Mouse (Mus musculus) liver, embryonic 13.5 days (tissue): ENCODE data around the gene Paqr7. TPM values are rescaled to one million over a fixed set of nuclear protein-coding genes. Genes with fewer than 3 reads are reported as not detected.

ENCODE experiments used
- ATAC-seq: fragments of 200-750 bp; cut with Nextera tagmentation; 2 replicates; pipeline ENCODE4 v1.8.0; 2017; ENCODE audit warnings: low read depth, mild to moderate bottlenecking, moderate number of reproducible peaks, moderate library complexity
- DNase-seq: peaks from one replicate; pipeline ENCODE4 v3.0.0; 2022
- H3K27ac ChIP-seq: fragments of 300-500 bp; sonication (generic); 2 replicates; pipeline ENCODE4 v1.5.1; 2015; ENCODE audit warnings: moderate library complexity, mild to moderate bottlenecking, inconsistent platforms
- H3K27me3 ChIP-seq: fragments of 300-500 bp; sonication (generic); 2 replicates; pipeline ENCODE4 v1.6.1; 2015; ENCODE audit warnings: mild to moderate bottlenecking, inconsistent platforms
- H3K36me3 ChIP-seq: fragments of 300-500 bp; sonication (generic); 2 replicates; pipeline ENCODE4 v1.6.1; 2015; ENCODE audit warnings: mild to moderate bottlenecking, inconsistent platforms
- H3K4me1 ChIP-seq: fragments of 300-500 bp; sonication (generic); replicated peaks from 2 replicates; pipeline ENCODE4 v1.6.1; 2015; ENCODE audit warnings: inconsistent platforms
- H3K4me2 ChIP-seq: fragments of 300-500 bp; sonication (generic); 2 replicates; pipeline ENCODE4 v1.6.1; 2015; ENCODE audit warnings: inconsistent platforms, mild to moderate bottlenecking, moderate library complexity
- H3K4me3 ChIP-seq: fragments of 300-500 bp; sonication (generic); replicated peaks from 2 replicates; pipeline ENCODE4 v1.5.1; 2015; ENCODE audit warnings: mild to moderate bottlenecking, inconsistent platforms
- H3K9ac ChIP-seq: fragments of 300-500 bp; sonication (generic); 2 replicates; pipeline ENCODE4 v1.6.1; 2015; ENCODE audit warnings: mild to moderate bottlenecking, inconsistent platforms
- H3K9me3 ChIP-seq: fragments of 300-500 bp; sonication (generic); replicated peaks from 2 replicates; pipeline ENCODE4 v1.6.1; 2016; ENCODE audit warnings: inconsistent platforms
- WGBS: fragments of 180-500 bp; shearing (Covaris S2); methylation state at CpG from one replicate; pipeline ENCODE4 v1.1.7; 2015; ENCODE audit not compliant: insufficient replicate concordance; 5-methylcytosine and 5-hydroxymethylcytosine counted together
- polyA plus RNA-seq: library from polyadenylated mRNA; unstranded; fragments of >200 nt; fragmentation: Nextera tagmentation; extraction: Ambion mirVana; gene quantifications from 2 replicates; pipeline ENCODE4 v1.2.1, GENCODE M21; 2015

Paqr7 gene
- polyA plus RNA-seq, 1 experiment from 2014 or later = 6.5 TPM

DNA sequence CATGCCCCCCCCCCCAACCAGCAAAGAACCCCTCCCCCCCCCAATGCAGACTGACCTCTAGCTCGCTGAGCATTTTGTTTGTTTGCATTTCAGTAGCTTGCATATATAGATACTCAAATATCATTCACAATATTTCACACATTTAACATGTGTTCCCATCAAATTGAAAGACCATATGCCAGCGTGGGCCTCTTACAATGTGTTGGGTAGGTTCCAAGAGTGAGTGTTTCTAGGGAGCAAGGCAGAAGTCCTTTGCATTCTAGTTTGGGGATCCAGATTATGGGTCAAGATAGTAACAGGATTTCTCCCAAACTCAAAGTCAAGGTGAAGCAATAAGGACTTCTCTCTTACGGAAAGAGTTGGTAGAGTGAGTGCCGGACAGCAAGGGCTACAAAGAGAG, 22.0 kb downstream of the Paqr7 start:
- H3K36me3 ChIP-seq = peaks cover 85% of the 10 kb centered on the region
- DNase-seq (no peak), ATAC-seq (no peak)
- H3K4me1 ChIP-seq = peaks cover 53% of the 10 kb centered on the region
- no peaks in the 10 kb centered on the region for H3K27me3 ChIP-seq
- H3K9me3 ChIP-seq = no peaks in the 10 kb centered on the region
- no peak overlapping the region for H3K4me2 ChIP-seq
- no peak overlapping the region for H3K9ac ChIP-seq
- H3K4me3 ChIP-seq = no peak overlapping the region
- 87% methylated on average over 4 of the region's 4 CpGs for WGBS
- no peak overlapping the region for H3K27ac ChIP-seq

DNA sequence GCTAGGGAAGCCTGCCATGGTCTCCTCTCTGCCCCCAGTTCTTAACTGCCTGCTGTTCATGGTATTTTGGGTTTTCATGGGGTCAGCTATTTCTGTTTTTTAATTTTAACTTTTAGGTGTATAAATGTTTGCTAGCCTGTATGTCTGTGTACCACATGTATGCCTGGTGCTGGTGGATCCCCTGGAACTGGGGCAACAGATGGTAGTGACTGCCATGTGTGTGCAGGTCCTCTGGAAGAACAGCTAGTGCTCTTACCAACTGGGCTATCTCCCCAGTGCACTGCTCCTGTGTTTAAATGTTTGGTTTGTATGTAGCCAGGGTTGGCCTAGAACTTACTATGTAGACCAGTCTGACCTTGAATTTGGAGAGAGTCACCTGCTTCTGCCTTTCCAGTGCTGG, 22.8 kb downstream of the Paqr7 start:
- Histone ChIP-seq H3K27me3 (no peaks in the 10 kb centered on the region), H3K9me3 (no peaks in the 10 kb centered on the region), H3K4me1 (peaks cover 47% of the 10 kb centered on the region), H3K36me3 (peaks cover 86% of the 10 kb centered on the region), H3K4me2 (no peak overlapping the region), H3K27ac (no peak overlapping the region), H3K4me3 (no peak overlapping the region), H3K9ac (no peak overlapping the region)
- ATAC-seq (no peak), DNase-seq (no peak)

DNA sequence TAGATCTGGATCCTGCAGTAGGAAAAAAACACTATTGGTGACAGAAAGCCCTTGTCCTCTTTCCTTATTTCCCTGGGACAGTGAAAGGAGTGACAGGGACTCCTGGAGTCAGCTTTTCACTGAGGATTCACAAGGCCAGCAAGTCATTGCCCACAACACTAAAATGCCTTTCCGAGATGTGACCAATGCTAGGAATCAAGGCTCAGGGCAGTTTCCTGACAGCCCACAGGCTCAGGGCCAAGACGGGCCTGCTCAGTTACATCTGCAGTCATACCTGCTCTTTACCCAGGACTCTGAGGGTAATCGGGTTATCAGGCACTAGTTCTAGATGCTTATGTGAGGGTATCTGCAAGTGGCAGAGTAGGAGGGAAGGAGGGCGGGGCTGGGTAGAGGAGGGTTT, 26.9 kb downstream of the Paqr7 start:
- no peak for ATAC-seq

DNA sequence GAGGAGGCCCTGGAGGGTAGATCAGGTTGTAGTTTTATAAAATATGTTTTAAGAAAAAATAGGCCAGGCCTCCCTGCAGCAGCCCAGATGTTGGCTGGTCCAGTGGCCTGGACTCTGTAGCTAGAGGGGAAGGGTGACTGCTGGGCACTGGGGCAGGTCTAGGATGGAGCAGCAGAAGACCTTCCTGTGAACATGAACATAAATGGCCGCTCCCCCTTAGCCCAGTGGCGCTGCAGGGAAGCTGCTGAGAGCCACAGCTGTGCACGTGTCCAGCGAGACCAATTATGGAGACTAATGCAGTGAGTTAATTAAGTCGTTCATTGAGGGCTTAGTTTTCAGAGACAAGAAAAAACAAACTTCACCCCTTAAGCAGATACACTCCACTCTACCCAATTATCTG, 29.3 kb downstream of the Paqr7 start:
- no peaks in the 10 kb centered on the region for H3K9me3 ChIP-seq
- H3K4me1 ChIP-seq = 0 out of 2 replicates have a peak, but pooled peaks cover 10% of the 10 kb centered on the region
- peak overlapping the region; percentile 47 for H3K27ac ChIP-seq
- no peaks in the 10 kb centered on the region for H3K27me3 ChIP-seq
- 62% methylated on average over 5 of the region's 5 CpGs for WGBS
- H3K4me2 ChIP-seq = no peak overlapping the region
- no peak for DNase-seq
- H3K4me3 ChIP-seq = no peak overlapping the region
- ATAC-seq = no peak
- no peak overlapping the region for H3K9ac ChIP-seq
- peaks cover 100% of the 10 kb centered on the region for H3K36me3 ChIP-seq

More for the DNA sequence above, 26.9 kb downstream of the Paqr7 start:
- H3K27me3 ChIP-seq = no peaks in the 10 kb centered on the region
- H3K4me3 ChIP-seq = no peak overlapping the region
- 0 out of 2 replicates have a peak, but pooled peaks cover 10% of the 10 kb centered on the region for H3K4me1 ChIP-seq
- 76% methylated on average over 4 of the region's 4 CpGs for WGBS
- DNase-seq = no peak
- no peaks in the 10 kb centered on the region for H3K9me3 ChIP-seq
- H3K27ac ChIP-seq = no peak overlapping the region
- peaks cover 97% of the 10 kb centered on the region for H3K36me3 ChIP-seq
- H3K9ac ChIP-seq = no peak overlapping the region
- H3K4me2 ChIP-seq = no peak overlapping the region

DNA sequence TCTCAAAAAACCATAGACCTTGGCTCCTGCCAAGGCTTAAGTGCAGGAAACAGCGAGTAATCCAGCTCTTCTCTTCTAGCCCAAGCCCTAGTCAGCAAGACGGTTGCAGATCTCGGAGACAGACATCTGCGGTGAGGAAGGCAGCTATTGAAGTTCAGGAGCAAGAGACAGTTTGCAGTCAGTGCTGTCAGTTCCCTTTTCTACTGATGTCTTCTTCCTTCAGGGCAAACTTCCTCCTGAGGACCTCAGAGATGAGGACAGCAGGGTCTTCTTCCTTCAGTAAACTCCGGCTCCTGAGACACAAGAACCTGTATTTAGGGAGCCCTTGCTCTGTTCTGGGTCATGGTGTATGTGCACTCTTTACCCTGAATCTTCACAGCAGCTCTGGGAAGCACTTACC, 29.7 kb downstream of the Paqr7 start:
- peaks cover 100% of the 10 kb centered on the region for H3K36me3 ChIP-seq
- H3K9me3 ChIP-seq = no peaks in the 10 kb centered on the region
- peak overlapping the region; percentile 47 for H3K27ac ChIP-seq
- DNase-seq (no peak), ATAC-seq (no peak)
- H3K4me1 ChIP-seq = 0 out of 2 replicates have a peak, but pooled peaks cover 10% of the 10 kb centered on the region
- no peaks in the 10 kb centered on the region for H3K27me3 ChIP-seq
- no peak overlapping the region for H3K4me2 ChIP-seq
- WGBS = 44% methylated on average over 5 of the region's 5 CpGs
- no peak overlapping the region for H3K4me3 ChIP-seq
- no peak overlapping the region for H3K9ac ChIP-seq

DNA sequence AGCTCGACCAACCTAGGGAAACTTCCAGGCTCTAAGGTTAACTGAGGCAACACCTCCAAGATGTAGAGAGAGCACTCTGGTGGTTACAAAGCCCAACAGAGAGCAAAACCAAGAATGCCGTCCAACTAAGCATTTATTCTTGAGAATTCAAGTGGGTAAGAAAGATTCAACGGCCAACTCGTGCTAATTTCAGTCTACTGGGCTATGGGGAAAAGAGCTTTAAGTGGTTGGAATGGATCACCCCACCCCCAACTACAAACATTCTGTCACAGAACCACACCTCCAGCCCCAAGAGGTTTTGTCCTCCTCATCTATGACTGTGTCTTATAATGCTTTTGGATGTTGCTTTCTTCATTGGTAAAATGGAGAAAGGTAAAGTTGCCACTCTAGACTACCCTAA, 36.4 kb downstream of the Paqr7 start:
- Histone ChIP-seq H3K9ac (peak overlapping the region; percentile 51; the same call in 1 of the 2 replicates), H3K36me3 (peaks cover 38% of the 10 kb centered on the region), H3K9me3 (no peaks in the 10 kb centered on the region), H3K27ac (no peak overlapping the region; the same call in 1 of the 2 replicates), H3K4me2 (peak overlapping the region; percentile 100; the same call in 1 of the 2 replicates), H3K27me3 (no peaks in the 10 kb centered on the region), H3K4me1 (peaks cover 37% of the 10 kb centered on the region), H3K4me3 (no peak overlapping the region)
- no peak for ATAC-seq
- DNase-seq = no peak
- 60% methylated on average over 4 of the region's 4 CpGs for WGBS

DNA sequence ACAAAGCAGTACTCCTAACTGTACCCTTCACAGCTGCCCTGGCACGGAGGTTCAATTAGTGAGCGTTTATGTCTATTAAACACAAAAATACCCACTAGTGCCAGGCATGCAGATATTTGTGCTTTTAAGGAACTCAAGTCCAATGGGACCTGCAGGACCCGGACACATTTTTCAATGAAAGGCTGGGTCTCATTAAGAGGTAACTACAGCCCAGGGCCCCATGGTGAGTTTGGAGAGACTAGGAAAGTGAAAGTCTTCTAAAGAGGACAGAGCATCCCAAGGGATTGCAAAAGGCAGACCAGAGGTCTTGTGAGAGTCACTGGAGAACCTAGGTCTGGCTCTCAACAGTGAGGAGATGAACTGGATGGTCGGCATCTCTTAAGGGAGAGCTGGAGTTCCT, 36.9 kb downstream of the Paqr7 start:
- H3K27ac ChIP-seq = peak overlapping the region; percentile 89
- ATAC-seq (no peak), DNase-seq (no peak)
- H3K36me3 ChIP-seq = peaks cover 33% of the 10 kb centered on the region
- H3K4me1 ChIP-seq = peaks cover 37% of the 10 kb centered on the region
- peak overlapping the region; percentile 94 for H3K9ac ChIP-seq
- WGBS = 74% methylated on average over 4 of the region's 4 CpGs
- no peaks in the 10 kb centered on the region for H3K9me3 ChIP-seq
- H3K4me2 ChIP-seq = peak overlapping the region; percentile 100
- H3K27me3 ChIP-seq = no peaks in the 10 kb centered on the region
- H3K4me3 ChIP-seq = peak overlapping the region; percentile 98

DNA sequence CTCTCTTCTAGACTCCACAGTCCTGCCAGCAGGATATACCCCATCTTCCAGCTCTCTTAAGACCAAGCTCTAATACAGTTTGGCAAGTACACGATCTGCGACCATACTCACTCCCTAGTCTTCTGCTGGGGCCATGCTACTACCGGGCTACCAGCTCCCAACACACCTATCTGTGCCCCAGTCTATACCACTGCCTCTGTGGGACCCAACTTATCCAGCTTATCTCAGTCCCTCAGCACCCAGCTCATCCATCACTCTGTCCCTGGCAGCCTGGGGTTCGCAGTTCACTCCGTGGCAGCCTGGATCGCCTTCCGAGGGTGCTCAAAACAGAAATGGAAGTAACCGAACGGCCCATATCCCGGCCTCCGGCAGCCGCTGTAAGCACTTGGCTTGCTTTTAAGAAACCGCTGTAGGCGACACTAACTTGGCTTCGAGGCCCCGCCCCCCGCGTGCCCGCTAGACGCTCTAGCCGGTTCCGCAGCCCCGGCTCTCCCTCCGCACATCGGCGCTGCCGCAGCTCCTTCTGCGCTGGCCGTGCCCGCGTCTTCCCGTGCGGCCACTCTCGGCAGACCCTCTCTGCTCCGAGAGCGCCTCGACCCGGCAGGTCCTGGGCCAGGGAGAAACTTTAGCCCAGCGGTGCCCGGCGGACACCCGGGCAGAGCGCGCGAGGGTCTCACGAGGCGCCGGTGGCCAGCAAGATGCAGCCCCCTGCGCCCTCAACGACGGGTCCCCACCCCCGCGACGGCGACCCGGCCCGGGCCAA, 37.8 kb downstream of the Paqr7 start:
- Histone ChIP-seq H3K4me3 (peak overlapping the region; percentile 98), H3K4me1 (peaks cover 37% of the 10 kb centered on the region), H3K9ac (peak overlapping the region; percentile 94), H3K4me2 (peak overlapping the region; percentile 100), H3K9me3 (no peaks in the 10 kb centered on the region), H3K36me3 (peaks cover 27% of the 10 kb centered on the region), H3K27ac (peak overlapping the region; percentile 89), H3K27me3 (no peaks in the 10 kb centered on the region)
- peak; percentile 72 for DNase-seq
- peak; percentile 71 for ATAC-seq
- under 1% methylated on average over 57 of the region's 57 CpGs for WGBS

DNA sequence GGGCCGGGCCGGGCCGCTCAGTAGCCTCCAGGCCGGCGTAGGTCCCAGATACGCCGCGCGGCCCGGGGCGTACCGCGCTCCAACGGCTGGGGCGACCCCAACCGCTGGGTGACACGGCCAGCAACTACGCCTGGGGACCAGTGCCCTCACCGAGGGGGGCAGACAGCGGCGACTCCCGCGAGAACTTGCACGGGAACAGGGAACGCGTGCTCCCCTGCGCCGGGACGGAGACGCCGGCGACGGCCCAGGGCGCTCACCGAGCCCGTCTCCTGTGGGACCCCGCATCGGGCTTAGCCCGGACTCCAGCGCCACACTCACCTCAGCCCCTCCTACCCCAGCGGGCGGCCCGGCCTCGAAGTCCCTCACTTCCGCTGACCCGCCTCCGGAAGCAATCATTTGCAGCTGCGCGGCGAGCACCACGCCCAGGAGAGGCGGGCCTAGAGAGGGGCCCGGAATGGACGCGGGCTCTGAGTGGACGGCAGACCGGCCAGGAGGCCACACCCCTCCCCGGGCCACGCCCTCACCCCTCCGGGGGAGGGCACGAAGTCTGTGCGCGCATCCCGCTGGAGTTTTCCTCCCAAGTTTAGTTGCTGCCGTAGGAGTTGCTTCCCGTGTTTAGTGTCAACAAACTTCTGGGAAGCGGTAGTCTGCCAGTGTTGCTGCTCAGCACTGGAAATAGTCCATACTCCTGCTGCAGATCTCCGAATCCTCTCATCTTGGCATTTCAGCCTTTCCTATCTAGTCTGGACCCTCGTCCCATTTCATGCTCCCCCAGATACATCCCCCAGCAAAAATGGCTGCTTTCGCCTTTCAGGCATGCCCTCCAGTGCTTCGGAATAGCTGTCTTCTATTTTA, 38.7 kb downstream of the Paqr7 start, which contains the start of gene Mtfr1l:
TSS of gene Mtfr1l (minus strand) at position 456 of the 855 bp plus-strand sequence.
- Histone ChIP-seq H3K9me3 (no peaks in the 10 kb centered on the region), H3K27me3 (no peaks in the 10 kb centered on the region), H3K4me1 (peaks cover 37% of the 10 kb centered on the region), H3K36me3 (peaks cover 20% of the 10 kb centered on the region), H3K27ac (peak within 1 kb of the TSS; percentile 89), H3K4me2 (peak within 1 kb of the TSS; percentile 100), H3K9ac (peak within 1 kb of the TSS; percentile 94), H3K4me3 (peak within 1 kb of the TSS; percentile 98)
- DNase-seq = peak; percentile 98
- under 1% methylated on average over 71 of the region's 71 CpGs for WGBS
- ATAC-seq = peak; percentile 96

DNA sequence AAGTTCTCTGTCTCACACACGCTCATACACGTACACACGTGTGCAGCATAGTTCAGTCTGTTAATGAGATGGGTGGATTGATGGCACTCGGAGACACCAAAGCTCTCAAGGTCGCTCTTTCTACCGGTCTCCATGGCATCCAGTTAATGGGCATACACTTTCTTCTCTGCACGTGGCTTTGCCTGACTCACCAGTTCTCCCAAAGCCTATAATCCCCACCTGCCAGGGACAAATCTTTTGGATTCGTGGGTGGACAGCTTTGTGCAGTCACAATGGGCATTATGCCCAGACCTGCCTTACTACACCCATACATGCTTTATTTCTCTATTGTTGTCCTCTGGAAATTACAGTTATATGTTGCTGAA, 39.3 kb downstream of the Paqr7 start:
- peaks cover 16% of the 10 kb centered on the region for H3K36me3 ChIP-seq
- no peak for ATAC-seq
- H3K9me3 ChIP-seq = no peaks in the 10 kb centered on the region
- H3K4me1 ChIP-seq = peaks cover 37% of the 10 kb centered on the region
- H3K9ac ChIP-seq = peak overlapping the region; percentile 75
- no peak for DNase-seq
- peak overlapping the region; percentile 39; the same call in 1 of the 2 replicates for H3K27ac ChIP-seq
- H3K4me3 ChIP-seq = peak overlapping the region; percentile 98
- peak overlapping the region; percentile 100 for H3K4me2 ChIP-seq
- WGBS = 20% methylated on average over 8 of the region's 8 CpGs
- H3K27me3 ChIP-seq = no peaks in the 10 kb centered on the region

DNA sequence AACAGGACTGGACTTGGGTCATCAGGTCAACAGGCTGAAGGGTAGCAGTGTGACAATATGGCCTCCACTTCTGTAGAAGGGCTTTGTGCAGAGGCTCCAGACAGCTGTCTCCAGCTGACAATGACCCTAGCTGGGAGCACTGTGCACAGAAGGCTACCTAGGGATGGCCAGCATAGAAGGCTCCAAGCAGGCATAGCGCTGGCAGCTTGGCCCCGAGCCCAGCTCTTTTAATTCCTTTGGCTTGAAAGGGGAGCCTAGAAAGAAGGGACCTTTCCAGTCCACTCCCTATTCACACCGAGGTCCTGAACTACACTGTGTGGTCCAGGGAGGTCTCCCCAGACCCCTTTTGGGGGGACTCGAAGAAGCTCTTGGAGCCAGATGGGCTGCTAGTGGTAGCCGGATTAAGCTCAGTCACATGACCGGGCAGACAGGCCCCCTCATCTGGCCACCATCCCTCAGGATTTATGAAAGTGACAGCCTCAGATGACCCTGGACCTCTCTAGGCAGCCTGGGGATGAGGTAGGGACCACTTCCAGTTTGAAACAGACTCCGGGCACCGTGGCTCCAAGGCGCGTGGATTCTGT, 42.6 kb downstream of the Paqr7 start:
- Histone ChIP-seq H3K36me3 (peaks cover 13% of the 10 kb centered on the region), H3K4me1 (peaks cover 12% of the 10 kb centered on the region), H3K9me3 (no peaks in the 10 kb centered on the region), H3K4me3 (no peak overlapping the region), H3K27ac (no peak overlapping the region), H3K9ac (no peak overlapping the region), H3K4me2 (no peak overlapping the region), H3K27me3 (no peaks in the 10 kb centered on the region)
- 78% methylated on average over 10 of the region's 10 CpGs for WGBS
- ATAC-seq (no peak), DNase-seq (no peak)
